Mouse (Mus musculus): ENCODE results near the gene 2310033P09Rik.

- TF ChIP-seq ZC3H11A (IDR thresholded peaks at IDR 0.05; ENCODE audit: borderline replicate concordance, low read depth, low read length) (no peak), ZNF384 (IDR thresholded peaks at IDR 0.05; ENCODE audit: low read depth, low read length) (no peak), CHD2 (IDR thresholded peaks at IDR 0.05; ENCODE audit: low read depth, low read length) (no peak)
These were observed 19.5 kb downstream of the 2310033P09Rik start for GRCm38 (mm10) chr11:59227604-59228121.

All from ES-E14 (cell line).